Mouse (Mus musculus): Measurements from ENCODE around the gene Plch2. TPM values are rescaled to one million over a fixed set of nuclear protein-coding genes. Genes with fewer than 3 reads are reported as not detected.

Plch2 gene
- polyA plus RNA-seq, 1 experiment, result not detected

DNA sequence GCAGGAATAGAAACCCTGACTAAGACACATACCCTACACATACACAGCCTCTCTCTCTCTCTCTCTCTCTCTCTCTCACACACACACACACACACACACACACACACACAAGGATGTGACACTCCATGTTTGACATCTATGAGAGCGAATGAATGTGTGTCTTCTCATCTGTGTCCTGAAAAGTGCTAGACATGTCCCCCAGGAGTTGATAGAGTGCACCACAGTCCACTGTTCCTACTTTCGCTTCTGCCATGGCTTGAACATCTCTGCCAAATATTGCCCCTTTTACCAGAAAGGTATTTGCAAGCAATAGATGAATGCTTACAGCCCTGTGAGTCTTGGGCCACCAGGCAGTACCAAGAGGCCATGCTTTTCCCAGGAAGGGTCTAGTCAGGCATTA lies 116.4 kb downstream of the Plch2 start:
- Histone ChIP-seq H3K27me3 (ENCODE audit: control insufficient read depth) (peaks cover 26% of the 10 kb centered on the region), H3K4me1 (ENCODE audit: control insufficient read depth) (peaks cover 54% of the 10 kb centered on the region), H3K9me3 (ENCODE audit: control insufficient read depth, low read length) (no peaks in the 10 kb centered on the region; the same call in 1 of the 2 replicates), H3K4me3 (replicated peaks) (no peak overlapping the region), H3K36me3 (ENCODE audit: control insufficient read depth) (no peaks in the 10 kb centered on the region)
- TF ChIP-seq TAL1 (IDR thresholded peaks at IDR 0.05; ENCODE audit: low read length) (no peak), GATA1 (IDR thresholded peaks at IDR 0.05; ENCODE audit: low read length) (no peak)

DNA sequence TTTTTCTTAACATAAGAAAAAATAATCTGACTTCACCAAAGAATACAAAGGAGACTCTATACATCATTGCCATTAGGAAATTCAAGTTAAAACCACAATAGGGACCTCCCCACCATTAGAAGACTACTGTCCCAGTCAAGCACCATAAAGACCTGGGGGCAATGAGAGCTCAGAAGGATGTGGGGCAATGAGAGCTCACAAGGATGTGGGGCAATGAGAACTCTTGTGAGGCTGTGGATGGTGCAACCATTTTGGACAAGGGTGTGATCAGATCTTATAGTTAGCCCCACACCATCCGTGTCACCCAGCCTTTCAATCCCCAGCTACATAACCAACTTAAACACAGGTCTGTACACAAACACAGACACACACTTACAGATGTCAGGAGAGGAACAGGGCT lies 118.8 kb downstream of the Plch2 start:
- TF ChIP-seq TAL1 (IDR thresholded peaks at IDR 0.05; ENCODE audit: low read length) (no peak), GATA1 (IDR thresholded peaks at IDR 0.05; ENCODE audit: low read length) (no peak)
- H3K27me3 ChIP-seq (ENCODE audit: control insufficient read depth), result peaks cover 20% of the 10 kb centered on the region
- no peaks in the 10 kb centered on the region; the same call in 1 of the 2 replicates for H3K9me3 ChIP-seq (ENCODE audit: control insufficient read depth, low read length)
- H3K4me1 ChIP-seq (ENCODE audit: control insufficient read depth), result peaks cover 54% of the 10 kb centered on the region
- no peaks in the 10 kb centered on the region; the same call in 1 of the 2 replicates for H3K36me3 ChIP-seq (ENCODE audit: control insufficient read depth)
- no peak overlapping the region for H3K4me3 ChIP-seq (replicated peaks)

DNA sequence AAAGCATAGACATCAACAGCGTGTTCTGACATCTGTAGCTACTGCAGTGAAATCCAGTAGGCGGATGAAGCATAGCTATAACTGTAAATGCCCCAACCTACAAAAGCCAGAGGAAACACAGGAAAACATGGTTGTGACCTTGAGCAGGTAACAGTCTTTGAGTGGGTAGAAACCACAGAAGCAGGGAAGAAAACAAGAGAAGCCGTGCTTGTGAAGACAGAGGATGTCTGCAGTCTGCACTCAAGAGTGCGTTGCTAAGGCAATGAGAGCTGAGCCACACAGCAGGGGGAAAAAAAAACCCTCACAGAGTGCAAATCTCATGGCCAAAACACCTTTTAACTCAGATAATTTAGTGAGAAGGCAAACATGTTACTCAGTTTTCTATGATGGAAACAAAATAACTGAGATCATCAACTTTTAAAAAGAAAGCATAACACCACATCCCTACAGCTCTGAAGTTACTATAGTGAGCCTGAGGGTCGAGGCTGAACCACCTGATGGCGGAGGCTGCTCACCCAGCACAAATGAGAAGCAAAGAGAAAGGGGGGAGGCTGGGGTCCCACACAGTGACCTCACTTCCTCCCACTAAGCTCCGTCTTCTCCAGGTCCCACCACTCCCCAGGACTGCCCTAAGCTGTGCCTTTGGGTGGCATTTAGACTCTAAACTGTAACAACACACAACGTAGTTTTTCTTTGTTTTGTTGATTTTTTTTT lies 119.9 kb downstream of the Plch2 start:
- TF ChIP-seq TAL1 (IDR thresholded peaks at IDR 0.05; ENCODE audit: low read length), result no peak
- no peak for TF ChIP-seq GATA1 (IDR thresholded peaks at IDR 0.05; ENCODE audit: low read length)
- Histone ChIP-seq H3K9me3 (ENCODE audit: control insufficient read depth, low read length) (no peaks in the 10 kb centered on the region; the same call in 1 of the 2 replicates), H3K4me1 (ENCODE audit: control insufficient read depth) (peaks cover 54% of the 10 kb centered on the region), H3K27me3 (ENCODE audit: control insufficient read depth) (peaks cover 18% of the 10 kb centered on the region), H3K4me3 (replicated peaks) (no peak overlapping the region), H3K36me3 (ENCODE audit: control insufficient read depth) (no peaks in the 10 kb centered on the region; the same call in 1 of the 2 replicates)

DNA sequence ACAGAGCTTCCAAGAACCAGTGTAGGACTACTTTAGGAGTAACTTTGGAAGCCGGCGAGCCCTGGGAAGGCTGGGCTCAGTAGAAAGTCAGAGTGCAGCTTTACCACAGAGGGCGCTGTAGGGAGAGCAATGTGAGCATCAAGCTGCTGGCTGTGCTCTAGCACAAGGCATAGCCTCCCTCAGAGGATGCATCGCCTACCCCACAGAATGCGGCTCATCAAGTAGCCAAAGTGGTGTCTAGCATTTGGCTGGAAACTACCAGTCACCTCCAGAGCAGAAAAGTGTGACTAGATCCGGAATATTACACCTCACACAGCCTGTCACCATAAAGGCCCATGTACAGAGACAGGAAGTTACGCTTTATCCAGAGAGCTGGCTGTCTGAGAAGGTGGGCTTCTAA lies 120.8 kb downstream of the Plch2 start:
- TF ChIP-seq TAL1 (IDR thresholded peaks at IDR 0.05; ENCODE audit: low read length) (no peak), GATA1 (IDR thresholded peaks at IDR 0.05; ENCODE audit: low read length) (no peak)
- no peaks in the 10 kb centered on the region; the same call in 1 of the 2 replicates for H3K36me3 ChIP-seq (ENCODE audit: control insufficient read depth)
- no peaks in the 10 kb centered on the region for H3K9me3 ChIP-seq (ENCODE audit: control insufficient read depth, low read length)
- peaks cover 17% of the 10 kb centered on the region for H3K27me3 ChIP-seq (ENCODE audit: control insufficient read depth)
- H3K4me1 ChIP-seq (ENCODE audit: control insufficient read depth), result peaks cover 46% of the 10 kb centered on the region
- no peak overlapping the region for H3K4me3 ChIP-seq (replicated peaks)

DNA sequence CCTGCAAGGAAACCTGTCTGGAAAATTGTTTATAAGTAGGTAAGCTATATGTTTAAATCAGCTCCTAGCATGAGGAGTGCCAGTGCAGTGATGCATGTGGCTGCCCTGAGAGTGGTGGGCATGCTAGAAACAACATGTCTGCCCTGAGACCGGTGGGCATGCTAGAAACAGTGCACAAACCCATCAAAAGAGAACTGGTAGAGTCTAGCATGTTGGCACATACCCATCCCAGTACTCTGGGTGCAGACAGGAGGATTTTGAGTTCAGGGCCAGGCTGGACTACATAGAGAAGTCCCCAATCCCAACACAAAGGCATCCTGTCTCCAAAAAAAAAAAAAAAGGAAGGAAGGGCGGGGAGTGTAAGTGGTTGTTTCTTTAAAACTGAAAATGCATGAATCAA lies 121.8 kb downstream of the Plch2 start:
- TF ChIP-seq GATA1 (IDR thresholded peaks at IDR 0.05; ENCODE audit: low read length), result no peak
- TF ChIP-seq TAL1 (IDR thresholded peaks at IDR 0.05; ENCODE audit: low read length), result no peak
- H3K4me3 ChIP-seq (replicated peaks), result no peak overlapping the region
- H3K4me1 ChIP-seq (ENCODE audit: control insufficient read depth), result peaks cover 49% of the 10 kb centered on the region
- H3K9me3 ChIP-seq (ENCODE audit: control insufficient read depth, low read length), result no peaks in the 10 kb centered on the region
- no peaks in the 10 kb centered on the region; the same call in 1 of the 2 replicates for H3K36me3 ChIP-seq (ENCODE audit: control insufficient read depth)
- peaks cover 14% of the 10 kb centered on the region for H3K27me3 ChIP-seq (ENCODE audit: control insufficient read depth)

DNA sequence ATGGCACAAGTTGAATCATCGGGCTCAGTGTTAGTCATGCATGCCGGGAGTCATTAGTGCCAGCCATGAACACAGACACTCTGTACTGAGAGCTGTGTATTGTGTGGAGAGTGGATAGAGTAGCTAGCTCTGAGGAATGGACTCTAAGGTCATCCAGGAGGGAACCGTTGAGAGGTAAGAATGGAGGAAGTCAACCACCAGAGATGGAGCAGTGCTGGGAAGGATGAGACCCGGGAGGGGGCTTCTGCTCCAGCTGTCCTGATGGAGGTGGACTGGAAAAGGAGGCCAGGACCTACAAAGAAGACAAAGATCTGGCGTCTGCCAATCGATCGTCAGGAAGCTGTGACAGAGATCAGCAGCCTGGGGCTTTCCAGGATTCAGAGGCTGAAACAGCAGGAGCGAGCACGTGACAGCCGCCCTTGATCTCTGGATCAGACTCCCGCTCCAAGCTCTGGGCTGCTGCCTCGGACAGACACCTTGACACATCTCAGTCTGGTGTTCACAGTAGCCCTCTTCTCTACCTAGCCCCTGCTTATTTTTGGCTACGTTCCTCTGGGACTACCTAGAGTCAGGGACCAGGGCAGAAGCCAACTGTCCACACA lies 123.2 kb downstream of the Plch2 start:
- H3K9me3 ChIP-seq (ENCODE audit: control insufficient read depth, low read length), result no peaks in the 10 kb centered on the region
- no peak overlapping the region for H3K4me3 ChIP-seq (replicated peaks)
- no peaks in the 10 kb centered on the region; the same call in 1 of the 2 replicates for H3K36me3 ChIP-seq (ENCODE audit: control insufficient read depth)
- TF ChIP-seq TAL1 (IDR thresholded peaks at IDR 0.05; ENCODE audit: low read length) (no peak), GATA1 (IDR thresholded peaks at IDR 0.05; ENCODE audit: low read length) (no peak)
- peaks cover 7% of the 10 kb centered on the region for H3K27me3 ChIP-seq (ENCODE audit: control insufficient read depth)
- peaks cover 58% of the 10 kb centered on the region for H3K4me1 ChIP-seq (ENCODE audit: control insufficient read depth)

Other genes with a start within 250 kb of the Plch2 start
- not detected in 2 replicates for gene Ttc34, start 219.3 kb downstream of the Plch2 start, polyA plus RNA-seq (2012)
- gene Mmel1, start 187.2 kb downstream of the Plch2 start, polyA plus RNA-seq (2012), result 0.17 and 0.27 TPM in 2 replicates
- gene Fam213b, start 157.6 kb downstream of the Plch2 start, polyA plus RNA-seq (2012), result 0.21 and 0.47 TPM in 2 replicates
- gene Tnfrsf14, start 128.2 kb downstream of the Plch2 start, polyA plus RNA-seq (2012), result 12.5 and 19.4 TPM in 2 replicates
- not detected in 2 replicates for gene Hes5, start 95.9 kb downstream of the Plch2 start, polyA plus RNA-seq (2012)
- gene Pank4, start 92.7 kb downstream of the Plch2 start, polyA plus RNA-seq (2012), result 4.1 and 5.6 TPM in 2 replicates
- gene Pex10, start 10.2 kb upstream of the Plch2 start, polyA plus RNA-seq (2012), result 0.84 and 0.97 TPM in 2 replicates
- gene Rer1, start 29.6 kb upstream of the Plch2 start, polyA plus RNA-seq (2012), result 3.1 and 3.5 TPM in 2 replicates
- 0.21 and 0.22 TPM in 2 replicates for gene Morn1, start 29.8 kb upstream of the Plch2 start, polyA plus RNA-seq (2012)
- gene Ski, start 165.8 kb upstream of the Plch2 start, polyA plus RNA-seq (2012), result 0.43 and 0.57 TPM in 2 replicates
- 0.51 and 0.61 TPM in 2 replicates for gene Faap20, start 193.0 kb upstream of the Plch2 start, polyA plus RNA-seq (2012)

Measured in erythroblast, embryonic 14.5 days (primary cell).